Mouse (Mus musculus): ENCODE data around the gene Myod1.

Myod1 gene

GRCm38 (mm10) chr7:46391701-46392100 lies 15.4 kb downstream of the Myod1 start:
- peak; percentile 13 for DNase-seq (ENCODE audit: low spot score)

DNA sequence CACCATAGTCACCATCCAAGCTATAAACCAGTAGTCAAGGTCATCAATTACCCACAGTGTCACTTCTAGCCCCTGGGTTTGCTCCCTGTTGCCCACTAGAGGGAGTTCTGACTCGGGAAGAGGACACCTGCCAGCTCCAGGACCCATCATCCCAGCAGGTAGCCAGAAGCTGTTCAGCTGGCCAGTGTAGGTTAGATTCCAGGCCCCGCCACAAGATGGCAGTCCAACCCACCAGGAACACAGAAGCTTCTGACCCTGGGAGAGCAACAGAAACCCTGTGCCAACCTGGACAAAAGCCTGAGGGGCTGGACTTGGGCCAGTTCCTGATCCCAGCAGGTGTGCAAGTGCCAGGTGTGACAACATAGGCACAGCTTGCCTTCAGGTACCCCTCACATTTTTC lies 16.8 kb downstream of the Myod1 start:
- peak; percentile 73 for DNase-seq (ENCODE audit: low spot score)

DNA sequence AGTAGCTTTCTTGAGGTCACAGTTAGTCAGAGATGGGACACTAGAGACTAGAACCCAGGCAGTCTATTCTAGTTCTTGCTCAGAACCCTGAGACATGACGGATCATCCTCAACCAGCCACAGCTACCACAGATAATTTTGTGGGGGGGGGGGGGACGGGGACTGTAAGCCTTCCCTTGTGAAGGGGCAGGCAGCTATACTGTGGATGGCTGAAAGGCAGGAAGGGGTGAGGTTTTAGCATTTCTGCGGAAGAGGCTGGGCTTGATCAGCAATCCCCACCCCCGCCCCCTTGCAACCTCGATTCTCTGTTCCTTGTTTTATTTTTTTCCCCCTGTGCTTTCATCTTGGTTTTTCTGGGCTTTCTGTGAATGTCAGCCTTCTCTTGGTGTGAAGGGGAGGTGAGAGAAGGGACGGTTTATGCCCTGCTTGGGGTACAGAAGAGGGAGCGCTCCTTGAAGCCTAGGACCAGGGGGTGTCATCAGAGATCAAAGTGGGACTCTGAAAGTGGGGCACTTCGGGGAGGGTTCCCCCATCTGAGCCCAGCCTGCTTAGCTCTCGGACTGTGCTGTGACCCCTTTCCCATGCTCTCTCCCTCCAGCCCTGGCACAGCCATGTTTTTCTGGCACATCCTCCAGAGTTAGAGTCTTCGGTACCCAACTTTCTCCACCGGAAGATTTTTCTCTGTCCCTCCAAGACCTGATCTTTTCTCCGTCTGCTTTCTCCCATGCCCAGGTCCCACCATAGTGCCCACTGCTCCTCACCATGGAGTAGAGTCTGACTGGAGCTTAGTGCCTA lies 17.6 kb downstream of the Myod1 start:
- no peak for DNase-seq (ENCODE audit: low spot score)

GRCm38 (mm10) chr7:46394933-46395332 lies 18.7 kb downstream of the Myod1 start:
- no peak for DNase-seq (ENCODE audit: low spot score)

- DNase-seq (ENCODE audit: low spot score) = no peak
These were observed 19.3 kb downstream of the Myod1 start for GRCm38 (mm10) chr7:46395571-46395970.

GRCm38 (mm10) chr7:46396231-46396927 lies 20.1 kb downstream of the Myod1 start, which contains the start of gene Kcnc1:
Kcnc1 (plus strand) TSS chr7:46396497.
- DNase-seq (ENCODE audit: low spot score) = peak; percentile 44

DNA sequence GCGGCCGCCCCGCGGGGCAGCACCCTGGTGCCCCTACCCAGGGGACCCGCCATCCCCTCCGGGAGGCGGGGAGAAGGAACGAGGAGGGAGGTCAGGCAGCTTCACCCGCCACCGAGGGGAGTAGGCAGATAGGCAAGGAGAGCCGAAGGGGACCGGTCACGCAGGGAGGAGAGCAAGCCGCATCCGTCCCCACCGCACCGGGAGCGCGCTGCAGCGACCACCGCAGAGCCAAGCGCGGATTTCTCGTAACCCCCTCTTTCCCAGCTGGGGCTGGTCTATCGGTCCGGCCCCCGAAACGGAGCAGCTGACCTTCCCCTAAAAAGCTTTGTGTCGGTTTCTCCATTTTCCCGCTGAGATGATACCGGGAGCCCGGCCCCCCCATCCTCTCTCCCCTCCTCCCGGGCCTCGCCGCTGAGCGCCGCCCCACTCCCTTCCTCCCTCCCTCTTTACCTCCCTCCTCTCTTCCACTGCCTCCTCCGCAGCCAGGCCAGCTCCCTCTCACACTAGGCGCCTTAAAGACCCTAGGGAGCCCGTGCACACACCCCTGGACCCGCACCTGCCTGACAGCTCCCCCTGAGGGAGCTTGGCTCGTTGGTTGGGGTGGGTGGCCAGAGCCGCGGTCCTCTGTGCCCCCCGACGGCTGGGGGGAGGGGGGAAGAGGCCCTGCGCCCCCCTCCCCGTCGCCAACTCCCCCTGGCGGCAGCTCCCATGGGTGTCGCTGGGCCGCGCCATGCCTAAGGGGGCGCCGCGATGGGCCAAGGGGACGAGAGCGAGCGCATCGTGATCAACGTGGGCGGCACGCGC lies 20.9 kb downstream of the Myod1 start:
- DNase-seq (ENCODE audit: low spot score) = no peak

DNA sequence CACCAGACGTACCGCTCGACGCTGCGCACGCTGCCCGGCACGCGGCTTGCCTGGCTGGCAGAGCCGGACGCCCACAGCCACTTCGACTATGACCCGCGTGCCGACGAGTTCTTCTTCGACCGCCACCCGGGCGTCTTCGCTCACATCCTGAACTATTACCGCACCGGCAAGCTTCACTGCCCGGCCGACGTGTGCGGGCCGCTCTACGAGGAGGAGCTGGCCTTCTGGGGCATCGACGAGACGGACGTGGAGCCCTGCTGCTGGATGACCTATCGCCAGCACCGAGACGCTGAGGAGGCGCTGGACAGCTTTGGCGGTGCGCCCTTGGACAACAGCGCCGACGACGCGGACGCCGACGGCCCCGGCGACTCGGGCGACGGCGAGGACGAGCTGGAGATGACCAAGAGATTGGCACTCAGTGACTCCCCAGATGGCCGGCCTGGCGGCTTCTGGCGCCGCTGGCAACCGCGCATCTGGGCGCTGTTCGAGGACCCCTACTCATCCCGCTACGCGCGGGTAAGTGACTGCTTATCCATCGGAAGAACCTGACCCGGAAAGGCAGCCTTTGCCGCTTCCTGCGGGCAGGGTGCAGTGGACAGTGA lies 21.6 kb downstream of the Myod1 start:
- DNase-seq (ENCODE audit: low spot score) = no peak

DNA sequence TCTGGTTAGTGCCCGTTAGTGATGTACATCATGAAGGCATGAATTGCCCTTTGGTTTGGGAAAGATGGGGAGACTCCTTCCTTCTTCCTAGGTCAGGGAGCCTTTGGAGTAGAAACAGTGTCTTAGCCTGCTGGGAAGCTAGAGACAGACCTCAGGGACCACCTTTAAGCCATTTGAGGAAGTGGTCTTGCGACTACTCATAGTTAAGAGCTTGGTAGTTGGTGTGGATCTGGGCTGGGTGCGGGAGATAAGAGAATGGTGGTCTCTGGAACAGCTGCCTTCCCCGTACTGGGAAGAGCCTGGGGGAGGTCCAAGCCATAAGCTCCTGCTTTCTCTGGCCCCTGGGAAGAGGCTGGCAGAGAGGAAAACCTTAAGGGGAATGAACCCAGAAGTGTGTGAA lies 22.3 kb downstream of the Myod1 start:
- no peak for DNase-seq (ENCODE audit: low spot score)

DNA sequence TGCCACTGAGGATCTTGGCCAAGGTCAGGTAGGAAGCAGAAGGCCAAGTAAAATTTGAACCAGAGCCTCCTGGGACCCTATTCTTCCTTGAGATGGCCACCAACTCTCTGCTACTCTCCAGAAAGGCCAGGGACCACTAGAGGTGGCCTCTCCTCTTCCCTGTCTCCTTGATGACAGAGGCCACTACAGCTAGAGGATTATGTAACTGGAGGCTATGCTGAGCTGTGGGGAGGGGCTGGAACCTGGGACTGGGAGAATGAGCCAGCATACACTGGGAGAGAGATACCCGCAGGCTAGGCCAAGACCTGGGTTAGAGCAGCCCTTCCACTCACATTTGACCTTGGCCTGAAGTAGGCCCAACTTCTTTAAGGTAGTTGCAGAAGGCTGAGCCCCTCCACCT lies 23.4 kb downstream of the Myod1 start:
- no peak for DNase-seq (ENCODE audit: low spot score)

DNA sequence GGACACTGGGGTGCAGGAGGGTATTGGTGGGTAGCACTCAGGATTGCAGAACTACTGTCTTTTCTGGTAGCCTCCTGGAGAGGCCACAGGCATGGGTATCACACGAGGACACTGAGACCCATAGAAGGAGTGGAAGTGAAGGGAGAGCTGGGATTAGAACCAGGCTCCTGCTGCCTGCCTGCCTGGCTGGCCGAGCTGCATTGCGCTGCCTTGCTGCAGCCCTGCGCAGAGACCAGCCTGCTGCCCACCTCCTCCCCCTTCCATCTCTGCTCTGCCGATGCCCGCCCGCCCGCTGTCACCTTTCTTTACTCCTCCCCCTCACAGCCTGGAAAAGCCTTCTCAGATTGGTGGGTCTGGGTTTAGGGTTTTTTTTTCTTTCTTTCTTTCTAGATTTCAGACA lies 24.1 kb downstream of the Myod1 start:
- DNase-seq (ENCODE audit: low spot score) = no peak

GRCm38 (mm10) chr7:46401371-46402180 lies 25.3 kb downstream of the Myod1 start:
- no peak for DNase-seq (ENCODE audit: low spot score)

GRCm38 (mm10) chr7:46403616-46404485 lies 27.6 kb downstream of the Myod1 start:
- DNase-seq (ENCODE audit: low spot score) = no peak

- no peak for DNase-seq (ENCODE audit: low spot score)
These were observed 28.5 kb downstream of the Myod1 start for GRCm38 (mm10) chr7:46404756-46405155.

GRCm38 (mm10) chr7:46408606-46409005 lies 32.3 kb downstream of the Myod1 start:
- no peak for DNase-seq (ENCODE audit: low spot score)

GRCm38 (mm10) chr7:46409204-46409789 lies 33.0 kb downstream of the Myod1 start:
- no peak for DNase-seq (ENCODE audit: low spot score)

DNA sequence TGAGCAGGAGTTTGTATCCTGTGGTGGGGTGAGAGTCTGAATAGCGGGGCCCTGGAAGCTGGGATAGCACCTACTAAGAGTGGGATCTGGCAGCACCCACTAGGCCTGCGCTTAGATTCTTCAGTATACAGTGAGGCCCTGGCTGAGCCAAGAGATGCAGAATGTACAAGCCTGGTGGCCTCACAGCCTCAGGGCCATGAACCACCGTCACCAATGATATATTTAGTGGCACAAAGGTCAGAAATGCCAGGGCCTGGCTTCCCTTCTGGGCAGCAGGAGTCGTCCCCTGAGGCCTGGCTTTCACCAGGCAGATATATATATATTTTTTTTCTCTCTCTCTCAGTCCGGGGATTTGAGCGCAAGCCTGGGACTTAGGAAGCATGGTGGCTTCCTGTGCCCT lies 34.5 kb downstream of the Myod1 start:
- DNase-seq (ENCODE audit: low spot score) = no peak

- DNase-seq (ENCODE audit: low spot score) = no peak
These were observed 36.5 kb downstream of the Myod1 start for GRCm38 (mm10) chr7:46412823-46413222.

DNA sequence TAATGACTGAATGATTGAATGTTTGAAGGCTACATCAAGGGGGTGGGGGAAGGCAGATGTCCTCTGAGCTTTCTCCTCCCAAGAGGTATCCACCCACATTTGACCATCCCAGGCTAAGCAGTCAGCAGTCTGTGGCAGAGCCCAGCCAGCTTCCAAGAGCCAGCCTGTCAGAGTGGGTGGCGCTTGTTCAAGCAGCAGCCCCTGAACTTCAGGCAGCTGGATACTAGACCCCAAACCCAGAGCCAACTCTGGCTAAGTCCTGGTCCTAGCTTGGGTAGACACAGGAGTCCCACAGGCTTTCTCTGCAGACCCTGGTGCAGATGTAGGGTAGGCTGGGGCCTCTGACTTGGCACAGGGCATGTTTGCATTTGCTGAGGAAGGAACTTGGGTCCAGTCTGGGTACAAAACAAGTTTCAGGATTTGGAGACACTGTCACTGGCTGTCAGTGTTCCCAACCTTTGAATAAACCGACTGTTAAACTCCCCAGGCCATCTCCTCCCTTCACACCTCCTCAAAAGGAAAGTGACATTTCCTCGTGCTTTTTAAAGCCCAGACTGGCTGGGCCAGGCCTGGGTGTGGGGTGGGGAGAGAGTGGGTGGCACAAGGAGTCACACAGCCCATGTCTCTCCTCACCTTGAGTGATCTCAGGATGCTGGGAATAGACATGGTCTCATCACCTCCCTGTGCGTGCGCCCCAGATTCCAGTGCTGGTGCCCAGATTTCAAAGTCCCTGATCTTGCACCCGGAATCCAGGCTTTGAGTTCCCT lies 37.9 kb downstream of the Myod1 start:
- DNase-seq (ENCODE audit: low spot score) = no peak

All from lung, postnatal 25 days (tissue).